Mouse (Mus musculus) CH12.LX (cell line): ENCODE results near the gene Gopc. TPM values are rescaled to one million over a fixed set of nuclear protein-coding genes. Genes with fewer than 3 reads are reported as not detected.
A peak's percentile ranks its signal among the peaks of the same experiment; 100 is the strongest.

Experiments
- DNase-seq: peaks from one replicate; pipeline ENCODE4 v3.0.0-alpha.2; 2013; ENCODE audit errors: extremely low read depth
- H3K27ac ChIP-seq: 2 replicates; pipeline ENCODE4 v1.5.1; 2012; ENCODE audit warnings: low read depth, mild to moderate bottlenecking, control low read depth, moderate library complexity; ENCODE audit not compliant: insufficient read depth
- H3K27me3 ChIP-seq: replicated peaks from 2 replicates; pipeline ENCODE3; 2012; ENCODE audit warnings: inconsistent platforms
- H3K36me3 ChIP-seq, 2 experiments: replicated peaks in 1 of 2; 2 replicates each; pipeline versions ENCODE3 to v1.6.1; 2012; ENCODE audit warnings: inconsistent platforms in 1 of 2, low read length in 1 of 2, mild to moderate bottlenecking in 1 of 2, mixed read lengths in 1 of 2, moderate library complexity in 1 of 2; ENCODE audit not compliant: control insufficient read depth in 1 of 2, insufficient read depth in 1 of 2
- H3K4me1 ChIP-seq, 2 experiments: 2 replicates each; pipeline ENCODE4 v1.6.1; 2012; ENCODE audit warnings: inconsistent platforms in 1 of 2, moderate library complexity in 1 of 2; ENCODE audit not compliant: insufficient read depth in 2 of 2, control insufficient read depth in 1 of 2
- H3K4me2 ChIP-seq: 2 replicates; pipeline ENCODE4 v1.6.1; 2012; ENCODE audit warnings: low read depth, mild to moderate bottlenecking, control low read depth; ENCODE audit not compliant: poor library complexity, insufficient read depth, severe bottlenecking
- H3K4me3 ChIP-seq, 3 experiments: fragments of 150-350 bp in 1 of 3; sonication (generic) in 1 of 3; replicated peaks in 1 of 3; 2 replicates each; pipeline versions ENCODE3 to v1.5.1; 2011 to 2012; ENCODE audit warnings: low read depth in 2 of 3, low read length in 2 of 3, mild to moderate bottlenecking in 2 of 3, moderate library complexity in 2 of 3, control low read depth in 1 of 3, improper control_type of control experiment in 1 of 3, inconsistent platforms in 1 of 3, mixed read lengths in 1 of 3; ENCODE audit not compliant: poor library complexity in 1 of 3
- H3K79me2 ChIP-seq: replicated peaks from 2 replicates; pipeline ENCODE4 v1.6.1; 2012; ENCODE audit warnings: mild to moderate bottlenecking, moderate library complexity; ENCODE audit not compliant: control insufficient read depth, poor library complexity, insufficient read depth, severe bottlenecking; ENCODE audit errors: extremely low read depth
- H3K9ac ChIP-seq: 2 replicates; pipeline ENCODE4 v1.6.1; 2012; ENCODE audit warnings: low read depth, mild to moderate bottlenecking, control low read depth, moderate library complexity; ENCODE audit not compliant: insufficient read depth
- H3K9me3 ChIP-seq: replicated peaks from 2 replicates; pipeline ENCODE3; 2012; ENCODE audit warnings: low read length, inconsistent platforms, mixed read lengths
- CHD2 ChIP-seq: IDR thresholded peaks from 2 replicates; pipeline ENCODE4 v1.6.1; 2011; ENCODE audit warnings: low read length, improper control_type of control experiment
- CTCF ChIP-seq, 2 experiments: IDR thresholded peaks in 1 of 2; conservative IDR thresholded peaks in 1 of 2; 2 replicates each; pipeline ENCODE4 v1.5.1; 2011 to 2012; ENCODE audit warnings: low read depth in 2 of 2, low read length in 2 of 2, improper control_type of control experiment in 1 of 2, inconsistent platforms in 1 of 2, mild to moderate bottlenecking in 1 of 2, moderate library complexity in 1 of 2
- ELF1 ChIP-seq: IDR thresholded peaks from 2 replicates; pipeline ENCODE4 v1.6.1; 2014; ENCODE audit warnings: low read depth, mild to moderate bottlenecking, inconsistent platforms, low read length, improper control_type of control experiment
- ETS1 ChIP-seq: conservative IDR thresholded peaks from 2 replicates; pipeline ENCODE4 v1.6.1; 2012; ENCODE audit warnings: low read depth, mild to moderate bottlenecking, inconsistent platforms, low read length, improper control_type of control experiment, moderate library complexity
- GABPA ChIP-seq: IDR thresholded peaks from 2 replicates; pipeline ENCODE4 v1.6.1; 2012; ENCODE audit warnings: low read depth, low read length, improper control_type of control experiment, inconsistent platforms; ENCODE audit not compliant: insufficient replicate concordance
- MAFK ChIP-seq: IDR thresholded peaks from 2 replicates; pipeline ENCODE4 v1.6.1; 2011; ENCODE audit warnings: low read length, improper control_type of control experiment; ENCODE audit not compliant: insufficient replicate concordance
- MEF2A ChIP-seq: IDR thresholded peaks from 2 replicates; pipeline ENCODE4 v1.6.1; 2014; ENCODE audit warnings: low read depth, mild to moderate bottlenecking, inconsistent platforms, low read length, improper control_type of control experiment, borderline replicate concordance
- MYC ChIP-seq: IDR thresholded peaks from 2 replicates; pipeline ENCODE4 v1.6.1; 2011; ENCODE audit warnings: low read depth, mild to moderate bottlenecking, improper control_type of control experiment, low read length
- NELFE ChIP-seq: IDR thresholded peaks from 2 replicates; pipeline ENCODE4 v1.6.1; 2011; ENCODE audit warnings: low read depth, low read length, improper control_type of control experiment
- PAX5 ChIP-seq: IDR thresholded peaks from 2 replicates; pipeline ENCODE4 v1.6.1; 2012; ENCODE audit warnings: low read length, inconsistent platforms, mixed read lengths
- POLR2AphosphoS2 ChIP-seq: IDR thresholded peaks from 2 replicates; pipeline ENCODE4 v1.6.1; 2011; ENCODE audit warnings: low read depth, low read length, improper control_type of control experiment
- RCOR1 ChIP-seq: conservative IDR thresholded peaks from 2 replicates; pipeline ENCODE4 v1.6.1; 2012; ENCODE audit warnings: low read depth, mild to moderate bottlenecking, inconsistent platforms, low read length, improper control_type of control experiment
- SMC3 ChIP-seq: IDR thresholded peaks from 2 replicates; pipeline ENCODE4 v1.6.1; 2011; ENCODE audit warnings: low read depth, low read length, improper control_type of control experiment
- UBTF ChIP-seq: IDR thresholded peaks from 2 replicates; pipeline ENCODE4 v1.6.1; 2012; ENCODE audit warnings: low read depth, mild to moderate bottlenecking, inconsistent platforms, low read length, improper control_type of control experiment, moderate library complexity
- USF1 ChIP-seq: IDR thresholded peaks from 2 replicates; pipeline ENCODE4 v1.6.1; 2014; ENCODE audit warnings: low read depth, mild to moderate bottlenecking, inconsistent platforms, low read length, improper control_type of control experiment
- ZKSCAN1 ChIP-seq: IDR thresholded peaks from 2 replicates; pipeline ENCODE4 v1.6.1; 2012; ENCODE audit warnings: low read depth, inconsistent platforms, low read length, improper control_type of control experiment, borderline replicate concordance
- ZNF384 ChIP-seq: IDR thresholded peaks from 2 replicates; pipeline ENCODE4 v1.6.1; 2012; ENCODE audit warnings: low read depth, low read length, improper control_type of control experiment, inconsistent platforms
- dilution Hi-C: fragments of 300-500 bp; cut with MboI; formaldehyde crosslinking; loops from 2 replicates; pipeline ENCODE4 v1.14.3; 2020; ENCODE audit warnings: low sequenced_read_pairs; ENCODE audit not compliant: extremely low pct_unique_long_range_greater_than_20kb, extremely low pct_ligation_motif_present
- in situ Hi-C: fragments of 300-500 bp; cut with MboI; formaldehyde crosslinking; loops from 3 replicates; pipeline ENCODE4 v1.14.3; 2019; ENCODE audit warnings: low sequenced_read_pairs, low pct_ligation_motif_present, low pct_unique_long_range_greater_than_20kb, mixed read lengths
- polyA plus RNA-seq: library from polyadenylated mRNA; unstranded; fragments of >175 nt; gene quantifications from 2 replicates; pipeline ENCODE4 v1.2.1, GENCODE M21; 2012; ENCODE audit warnings: low read depth; ENCODE audit not compliant: insufficient read length
- total RNA-seq, 2 experiments: library from RNA; depleted of rRNA; stranded (reverse); fragments of 300-350 nt in 1 of 2; fragments of >200 nt in 1 of 2; gene quantifications; 2 replicates each; pipeline ENCODE4 v1.2.3; 2012 to 2014

The Gopc gene
- total and polyA plus RNA-seq, 3 experiments: 9.8 to 17.6 (median 13.1) TPM

GRCm38 (mm10) chr10:52389438-52389837 is 7.5 kb upstream of the Gopc start:
- peak overlapping the region; percentile 15; the same call in 1 of the 2 replicates for H3K4me2 ChIP-seq
- no peak overlapping the region for H3K9ac ChIP-seq
- no peak for DNase-seq
- dilution Hi-C loops: no loop called here
- H3K4me3 ChIP-seq: no peak overlapping the region
- no peaks in the 10 kb centered on the region for H3K27me3 ChIP-seq
- H3K36me3 ChIP-seq: no peaks in the 10 kb centered on the region
- in situ Hi-C loops: loop anchor here (5.0 to 25.0 kb wide), 2 partner anchors 157 to 277 kb away; partner anchors contain the start of gene Dcbld1
- no peak overlapping the region for H3K27ac ChIP-seq
- no peaks in the 10 kb centered on the region for H3K4me1 ChIP-seq
- H3K79me2 ChIP-seq: no peaks in the 10 kb centered on the region
- no peak for TF ChIP-seq ZNF384
- TF ChIP-seq CHD2: no peak
- TF ChIP-seq ETS1: no peak
- TF ChIP-seq GABPA: no peak
- TF ChIP-seq UBTF: no peak
- TF ChIP-seq MAFK: no peak
- no peak for TF ChIP-seq ELF1
- TF ChIP-seq NELFE: no peak
- no peak for TF ChIP-seq CTCF (conservative IDR thresholded peaks at IDR 0.05 in 1 of 2, IDR thresholded peaks at IDR 0.05 in 1 of 2; ENCODE audit: low read depth in 2 of 2, low read length in 2 of 2)
- TF ChIP-seq MYC: no peak
- TF ChIP-seq RCOR1: no peak
- no peak for TF ChIP-seq USF1
- no peak for TF ChIP-seq SMC3
- no peaks in the 10 kb centered on the region for H3K9me3 ChIP-seq

- dilution Hi-C loops: no loop called here
These were observed 7.1 kb upstream of the Gopc start, which contains the start of gene Nepn for GRCm38 (mm10) chr10:52388922-52389430. Gene Nepn (plus strand): TSS chr10:52388972.

More at GRCm38 (mm10) chr10:52388922-52389430, 7.1 kb upstream of the Gopc start, which contains the start of gene Nepn:
- Histone ChIP-seq H3K4me3 (no peak within 1 kb of the TSS), H3K9ac (no peak within 1 kb of the TSS), H3K4me2 (peak within 1 kb of the TSS; percentile 15; the same call in 1 of the 2 replicates), H3K9me3 (no peaks in the 10 kb centered on the region), H3K4me1 (no peaks in the 10 kb centered on the region), H3K36me3 (no peaks in the 10 kb centered on the region), H3K27me3 (no peaks in the 10 kb centered on the region), H3K79me2 (no peaks in the 10 kb centered on the region), H3K27ac (no peak within 1 kb of the TSS)
- no peak for TF ChIP-seq MEF2A
- TF ChIP-seq SMC3: no peak
- TF ChIP-seq GABPA: no peak
- TF ChIP-seq POLR2AphosphoS2: no peak
- TF ChIP-seq ZKSCAN1: no peak
- no peak for TF ChIP-seq PAX5
- DNase-seq: no peak
- in situ Hi-C loops: loop anchor here (5.0 to 25.0 kb wide), 2 partner anchors 157 to 277 kb away; partner anchors contain the start of gene Dcbld1
